Mouse (Mus musculus): ENCODE data around the gene Pde1a. TPM values are rescaled to one million over a fixed set of nuclear protein-coding genes. Genes with fewer than 3 reads are reported as not detected.

Gene Pde1a
- polyA plus RNA-seq, 1 experiment from 2014 or later, result 10.7 TPM

Other genes starting within 250 kb of the Pde1a start
- not detected in 2 replicates for gene Prdx6b, start 163.0 kb upstream of the Pde1a start, polyA plus RNA-seq (2016; fragmentation: Nextera tagmentation; extraction: Ambion mirVana)
- 28.9 and 29.1 TPM in 2 replicates for gene Dnajc10, start 186.0 kb upstream of the Pde1a start, polyA plus RNA-seq (2016; fragmentation: Nextera tagmentation; extraction: Ambion mirVana)

Data from liver, embryonic 12.5 days (tissue).